Mouse (Mus musculus) midbrain, embryonic 10.5 days (tissue): ENCODE measurements around the gene 2310034G01Rik. TPM values are rescaled to one million over a fixed set of nuclear protein-coding genes. Genes with fewer than 3 reads are reported as not detected.
A peak's percentile ranks its signal among the peaks of the same experiment; 100 is the strongest.

Experiments used
- DNase-seq: peaks from one replicate; pipeline ENCODE4 v3.0.0-alpha.2; 2017; ENCODE audit warnings: low spot score
- H3K27ac ChIP-seq: fragments of 300-500 bp; sonication (generic); replicated peaks from 2 replicates; pipeline ENCODE4 v1.5.1; 2016; ENCODE audit warnings: mild to moderate bottlenecking
- H3K27me3 ChIP-seq: fragments of 300-500 bp; sonication (generic); 2 replicates; pipeline ENCODE4 v1.6.1; 2016; ENCODE audit warnings: low read depth, mild to moderate bottlenecking; ENCODE audit not compliant: poor library complexity, severe bottlenecking
- H3K36me3 ChIP-seq: fragments of 300-500 bp; sonication (generic); 2 replicates; pipeline ENCODE4 v1.6.1; 2016; ENCODE audit warnings: mild to moderate bottlenecking, moderate library complexity
- H3K4me1 ChIP-seq: fragments of 300-500 bp; sonication (generic); 2 replicates; pipeline ENCODE4 v1.6.1; 2016
- H3K4me3 ChIP-seq: fragments of 300-500 bp; sonication (generic); 2 replicates; pipeline ENCODE4 v1.5.1; 2016; ENCODE audit warnings: mild to moderate bottlenecking, moderate library complexity
- H3K9me3 ChIP-seq: fragments of 300-500 bp; sonication (generic); replicated peaks from 2 replicates; pipeline ENCODE4 v1.6.1; 2016; ENCODE audit warnings: mild to moderate bottlenecking
- WGBS: fragments of 180-500 bp; shearing (Covaris S2); methylation state at CpG from one replicate; pipeline ENCODE4 v1.1.7; 2016; 5-methylcytosine and 5-hydroxymethylcytosine counted together
- polyA plus RNA-seq: library from polyadenylated mRNA; unstranded; fragments of >200 nt; fragmentation: Nextera tagmentation; extraction: Ambion mirVana; gene quantifications from 2 replicates; pipeline ENCODE4 v1.2.1, GENCODE M21; 2016

2310034G01Rik gene
- 0.96 and 1.4 TPM in 2 replicates for polyA plus RNA-seq

DNA sequence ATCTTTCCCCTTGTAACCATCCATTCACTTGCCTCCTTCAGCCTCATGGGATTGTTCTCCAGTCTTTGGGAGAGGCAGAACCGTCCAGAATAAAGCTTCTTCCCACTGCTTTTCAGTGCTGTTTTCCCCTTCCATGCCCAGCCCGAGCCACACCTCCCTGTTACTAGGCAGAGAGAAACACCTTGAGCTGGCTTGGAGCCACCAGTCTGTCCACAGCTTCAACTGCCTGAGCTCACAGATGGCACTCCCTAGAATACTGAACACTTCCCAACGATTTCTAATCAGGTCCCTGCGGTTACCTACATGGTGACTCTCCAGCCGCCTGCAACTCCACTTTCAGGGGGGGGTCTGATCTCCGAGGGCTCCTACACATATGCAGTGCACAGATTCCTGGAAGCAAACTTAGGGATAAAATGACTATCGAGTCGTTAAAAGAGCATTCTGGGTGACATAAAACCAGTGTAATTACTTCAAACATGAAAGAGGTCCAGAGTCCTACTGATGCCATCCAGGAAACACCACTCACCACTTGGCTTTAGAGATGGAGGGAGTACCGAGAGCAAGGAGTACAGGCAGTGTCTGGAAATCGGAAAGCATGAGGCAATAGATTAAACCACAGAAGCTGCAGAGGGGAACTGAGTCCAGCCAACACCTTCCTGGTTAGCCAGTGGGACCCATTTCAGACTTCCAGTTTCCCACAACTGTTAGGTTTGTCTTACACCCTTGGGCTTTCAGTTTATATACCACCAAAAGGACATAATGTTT is at the start of gene 2310034G01Rik:
2310034G01Rik (minus strand) TSS at position 135 of the 765 bp plus-strand sequence.
- Histone ChIP-seq H3K4me3 (peak within 1 kb of the TSS; percentile 71), H3K36me3 (no peaks in the 10 kb centered on the region), H3K4me1 (peaks cover 19% of the 10 kb centered on the region), H3K27ac (peak within 1 kb of the TSS; percentile 85), H3K27me3 (peaks cover 68% of the 10 kb centered on the region), H3K9me3 (no peaks in the 10 kb centered on the region)
- 69% methylated on average over 10 of the region's 10 CpGs for WGBS
- no peak for DNase-seq

- no peaks in the 10 kb centered on the region for H3K27me3 ChIP-seq
- H3K4me3 ChIP-seq = no peak overlapping the region
- H3K27ac ChIP-seq = no peak overlapping the region
- peaks cover 46% of the 10 kb centered on the region for H3K36me3 ChIP-seq
- 87% methylated on average over 7 of the region's 7 CpGs for WGBS
- DNase-seq = no peak
- peaks cover 38% of the 10 kb centered on the region for H3K4me1 ChIP-seq
- no peaks in the 10 kb centered on the region for H3K9me3 ChIP-seq
These were observed 49.8 kb upstream of the 2310034G01Rik start for GRCm38 (mm10) chr19:46399886-46400285.

- no peak for DNase-seq
- Histone ChIP-seq H3K4me3 (no peak overlapping the region), H3K27ac (no peak overlapping the region), H3K27me3 (no peaks in the 10 kb centered on the region), H3K9me3 (no peaks in the 10 kb centered on the region), H3K36me3 (peaks cover 41% of the 10 kb centered on the region), H3K4me1 (peaks cover 42% of the 10 kb centered on the region)
- 89% methylated on average over 6 of the region's 6 CpGs for WGBS
These were observed 49.3 kb upstream of the 2310034G01Rik start for GRCm38 (mm10) chr19:46399372-46399771.

DNA sequence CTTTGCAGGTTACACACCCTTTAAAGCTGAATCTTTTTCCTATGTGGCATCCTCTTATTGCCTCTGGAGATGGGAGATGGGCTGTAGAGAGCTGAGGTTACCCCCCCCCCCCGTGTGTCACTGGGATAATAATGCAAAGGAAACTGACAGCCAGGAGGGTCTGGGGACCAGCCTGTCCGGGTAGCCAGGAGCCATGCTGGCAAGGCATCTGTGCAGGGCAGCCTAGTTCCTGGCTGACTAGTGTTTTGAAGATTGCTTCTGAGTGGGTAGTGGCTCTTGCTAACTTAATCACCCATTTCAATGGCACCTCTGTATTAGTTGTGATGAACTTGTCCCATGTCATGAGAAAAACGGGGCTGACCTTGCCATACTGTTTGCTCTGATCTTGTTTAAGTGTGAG is 48.3 kb upstream of the 2310034G01Rik start:
- peak overlapping the region; percentile 90 for H3K4me3 ChIP-seq
- no peak overlapping the region for H3K27ac ChIP-seq
- no peaks in the 10 kb centered on the region for H3K27me3 ChIP-seq
- H3K9me3 ChIP-seq = no peaks in the 10 kb centered on the region
- DNase-seq = no peak
- peaks cover 52% of the 10 kb centered on the region for H3K4me1 ChIP-seq
- 53% methylated on average over 3 of the region's 3 CpGs for WGBS
- H3K36me3 ChIP-seq = peaks cover 31% of the 10 kb centered on the region

GRCm38 (mm10) chr19:46397436-46398001 is 47.4 kb upstream of the 2310034G01Rik start:
- Histone ChIP-seq H3K27me3 (no peaks in the 10 kb centered on the region), H3K9me3 (no peaks in the 10 kb centered on the region), H3K27ac (peak overlapping the region; percentile 93), H3K4me3 (peak overlapping the region; percentile 90), H3K4me1 (peaks cover 54% of the 10 kb centered on the region), H3K36me3 (peaks cover 22% of the 10 kb centered on the region)
- 3% methylated on average over 19 of the region's 19 CpGs for WGBS
- peak; percentile 55 for DNase-seq

DNA sequence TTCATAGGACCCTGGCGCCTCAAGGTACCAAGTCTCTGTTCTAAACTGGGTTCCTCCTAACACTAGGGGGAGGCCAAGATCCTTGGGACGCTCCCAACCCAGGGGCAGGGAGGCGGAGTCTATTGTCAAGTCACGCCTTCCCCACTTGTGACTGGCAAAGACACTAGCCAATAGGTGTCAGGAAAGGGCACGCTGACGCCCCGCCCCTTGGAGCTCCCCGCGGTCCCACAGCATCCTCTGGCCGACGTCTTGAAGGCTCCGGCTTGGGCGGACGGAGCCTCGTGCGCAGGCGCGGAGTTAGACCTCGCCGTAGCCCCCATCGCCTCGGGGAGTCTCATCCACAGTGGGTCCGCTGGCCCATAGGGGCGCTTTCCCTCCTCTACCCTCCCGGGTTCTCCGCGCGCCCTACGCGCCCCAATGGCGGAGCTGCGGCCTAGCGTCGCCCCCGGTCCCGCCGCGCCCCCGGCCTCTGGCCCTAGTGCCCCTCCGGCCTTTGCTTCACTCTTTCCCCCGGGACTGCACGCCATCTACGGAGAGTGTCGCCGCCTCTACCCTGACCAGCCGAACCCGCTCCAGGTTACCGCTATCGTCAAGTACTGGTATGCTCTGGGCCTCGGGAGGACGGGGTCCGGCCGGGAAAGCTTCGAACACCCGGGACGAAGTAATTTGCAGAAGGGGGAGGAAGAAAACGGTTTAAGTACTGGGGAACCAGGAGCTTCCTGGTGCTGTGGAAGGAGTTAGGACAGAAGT is 46.8 kb upstream of the 2310034G01Rik start, which contains the start of gene Sufu:
Sufu (plus strand) TSS at position 211 of the 750 bp plus-strand sequence.
- WGBS = under 1% methylated on average over 56 of the region's 57 CpGs

GRCm38 (mm10) chr19:46396109-46396508 is 46.0 kb upstream of the 2310034G01Rik start:
- H3K4me1 ChIP-seq = peaks cover 54% of the 10 kb centered on the region
- H3K36me3 ChIP-seq = peaks cover 14% of the 10 kb centered on the region
- peak overlapping the region; percentile 90 for H3K4me3 ChIP-seq
- WGBS = 11% methylated on average over 8 of the region's 8 CpGs
- no peak for DNase-seq
- no peaks in the 10 kb centered on the region for H3K27me3 ChIP-seq
- peak overlapping the region; percentile 94 for H3K27ac ChIP-seq
- no peaks in the 10 kb centered on the region for H3K9me3 ChIP-seq

More for the DNA sequence above, 46.8 kb upstream of the 2310034G01Rik start, which contains the start of gene Sufu:
- H3K27ac ChIP-seq = peak within 1 kb of the TSS; percentile 94
- peak within 1 kb of the TSS; percentile 90 for H3K4me3 ChIP-seq
- no peaks in the 10 kb centered on the region for H3K27me3 ChIP-seq
- peaks cover 17% of the 10 kb centered on the region for H3K36me3 ChIP-seq
- H3K9me3 ChIP-seq = no peaks in the 10 kb centered on the region
- H3K4me1 ChIP-seq = peaks cover 54% of the 10 kb centered on the region
- DNase-seq = peak; percentile 98

DNA sequence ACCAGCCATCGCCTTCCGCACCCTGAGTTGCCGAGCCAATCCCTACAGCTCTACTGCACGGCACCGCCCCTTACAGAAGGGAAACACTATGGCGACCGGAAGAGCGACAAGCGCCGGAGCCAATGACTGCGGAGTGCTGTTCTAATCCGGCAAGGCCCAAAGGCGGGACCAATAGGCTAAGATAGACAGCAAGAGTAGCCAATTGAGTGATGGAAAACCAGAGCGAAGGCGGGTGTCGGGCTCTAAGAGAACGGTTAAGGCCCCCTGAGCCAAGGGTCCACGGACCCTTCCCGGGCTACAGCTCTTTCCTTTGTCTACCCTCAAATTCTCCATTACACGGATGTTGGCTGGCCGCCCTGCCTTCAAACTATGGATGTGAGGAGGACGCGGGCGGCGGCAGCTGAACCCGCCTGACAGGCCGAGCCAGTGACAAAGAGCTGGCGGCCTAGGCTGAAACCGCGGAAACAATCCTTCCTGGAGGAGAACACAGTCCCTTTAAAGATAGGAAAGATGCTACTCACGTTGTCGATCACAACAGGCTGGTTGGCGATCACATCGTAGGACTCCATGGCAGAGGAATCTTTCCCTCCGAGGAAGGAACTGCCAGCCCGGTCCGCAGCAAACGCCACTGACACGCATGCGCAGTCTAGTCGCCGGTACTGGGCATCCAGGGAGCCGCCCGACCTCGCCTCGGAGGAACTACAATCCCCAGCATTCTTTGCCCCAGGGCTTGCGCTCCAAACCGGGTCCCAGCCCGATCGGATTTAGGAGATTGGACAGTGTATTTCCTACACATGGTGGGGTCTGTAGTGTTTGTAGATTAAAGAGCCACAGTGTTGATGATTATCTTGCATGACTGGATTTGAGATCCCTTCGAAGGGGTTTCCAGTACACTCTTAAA is 45.3 kb upstream of the 2310034G01Rik start, which contains the start of gene Actr1a:
Actr1a (minus strand) TSS at position 640 of the 901 bp plus-strand sequence.
- peaks cover 13% of the 10 kb centered on the region for H3K36me3 ChIP-seq
- H3K27me3 ChIP-seq = no peaks in the 10 kb centered on the region
- H3K9me3 ChIP-seq = no peaks in the 10 kb centered on the region
- H3K4me1 ChIP-seq = peaks cover 53% of the 10 kb centered on the region
- WGBS = under 1% methylated on average over 51 of the region's 51 CpGs
- H3K27ac ChIP-seq = peak within 1 kb of the TSS; percentile 94
- DNase-seq = peak; percentile 97
- H3K4me3 ChIP-seq = peak within 1 kb of the TSS; percentile 90

- WGBS = 8% methylated on average over 10 of the region's 10 CpGs
These were observed 44.6 kb upstream of the 2310034G01Rik start for GRCm38 (mm10) chr19:46394712-46395108.

GRCm38 (mm10) chr19:46392018-46392417 is 41.9 kb upstream of the 2310034G01Rik start:
- H3K27ac ChIP-seq = no peak overlapping the region
- peak; percentile 56 for DNase-seq
- WGBS = 48% methylated on average over 4 of the region's 4 CpGs

More at GRCm38 (mm10) chr19:46394712-46395108, 44.6 kb upstream of the 2310034G01Rik start:
- Histone ChIP-seq H3K27me3 (no peaks in the 10 kb centered on the region), H3K9me3 (no peaks in the 10 kb centered on the region), H3K36me3 (peaks cover 18% of the 10 kb centered on the region), H3K4me3 (peak overlapping the region; percentile 90), H3K4me1 (peaks cover 51% of the 10 kb centered on the region), H3K27ac (peak overlapping the region; percentile 94; the same call in 1 of the 2 replicates)
- no peak for DNase-seq

GRCm38 (mm10) chr19:46389872-46390271 is 39.8 kb upstream of the 2310034G01Rik start:
- Histone ChIP-seq H3K9me3 (no peaks in the 10 kb centered on the region), H3K36me3 (peaks cover 52% of the 10 kb centered on the region), H3K4me1 (peaks cover 20% of the 10 kb centered on the region), H3K27ac (no peak overlapping the region), H3K27me3 (no peaks in the 10 kb centered on the region), H3K4me3 (no peak overlapping the region)
- 85% methylated on average over 5 of the region's 5 CpGs for WGBS
- no peak for DNase-seq

More at GRCm38 (mm10) chr19:46392018-46392417, 41.9 kb upstream of the 2310034G01Rik start:
- H3K36me3 ChIP-seq = peaks cover 33% of the 10 kb centered on the region
- no peaks in the 10 kb centered on the region for H3K9me3 ChIP-seq
- peaks cover 32% of the 10 kb centered on the region for H3K4me1 ChIP-seq
- H3K27me3 ChIP-seq = no peaks in the 10 kb centered on the region
- no peak overlapping the region for H3K4me3 ChIP-seq
